Mouse (Mus musculus) forebrain, embryonic 13.5 days (tissue): ENCODE results near the gene Thsd7a. TPM values are rescaled to one million over a fixed set of nuclear protein-coding genes. Genes with fewer than 3 reads are reported as not detected.
A peak's percentile ranks its signal among the peaks of the same experiment; 100 is the strongest.

Experiments used
- ATAC-seq: fragments of 200-750 bp; cut with Nextera tagmentation; 2 replicates; pipeline ENCODE4 v1.8.0; 2017
- H3K27ac ChIP-seq: fragments of 300-500 bp; sonication (generic); 2 replicates; pipeline ENCODE4 v1.5.1; 2015; ENCODE audit warnings: inconsistent platforms, mild to moderate bottlenecking, moderate library complexity
- H3K27me3 ChIP-seq: fragments of 300-500 bp; sonication (generic); 2 replicates; pipeline ENCODE4 v1.6.1; 2015; ENCODE audit warnings: mild to moderate bottlenecking, inconsistent platforms
- H3K36me3 ChIP-seq: fragments of 300-500 bp; sonication (generic); 2 replicates; pipeline ENCODE4 v1.6.1; 2015; ENCODE audit warnings: mild to moderate bottlenecking, inconsistent platforms; ENCODE audit not compliant: poor library complexity, severe bottlenecking
- H3K4me1 ChIP-seq: fragments of 300-500 bp; sonication (generic); 2 replicates; pipeline ENCODE4 v1.6.1; 2015; ENCODE audit warnings: inconsistent platforms
- H3K4me2 ChIP-seq: fragments of 300-500 bp; sonication (generic); 2 replicates; pipeline ENCODE4 v1.6.1; 2015; ENCODE audit warnings: inconsistent platforms, mild to moderate bottlenecking, moderate library complexity
- H3K4me3 ChIP-seq: fragments of 300-500 bp; sonication (generic); 2 replicates; pipeline ENCODE4 v1.5.1; 2015; ENCODE audit warnings: mild to moderate bottlenecking, inconsistent platforms
- H3K9ac ChIP-seq: fragments of 300-500 bp; sonication (generic); 2 replicates; pipeline ENCODE4 v1.6.1; 2015; ENCODE audit warnings: mild to moderate bottlenecking, inconsistent platforms
- H3K9me3 ChIP-seq: fragments of 300-500 bp; sonication (generic); replicated peaks from 2 replicates; pipeline ENCODE4 v1.6.1; 2016; ENCODE audit warnings: inconsistent platforms
- WGBS: fragments of 180-500 bp; shearing (Covaris S2); methylation state at CpG from one replicate; pipeline ENCODE4 v1.1.7; 2015; 5-methylcytosine and 5-hydroxymethylcytosine counted together
- polyA plus RNA-seq: library from polyadenylated mRNA; unstranded; fragments of >200 nt; fragmentation: Nextera tagmentation; extraction: Ambion mirVana; gene quantifications from 2 replicates; pipeline ENCODE4 v1.2.1, GENCODE M21; 2015

The Thsd7a gene
- polyA plus RNA-seq, 1 experiment from 2014 or later: 13.4 TPM

GRCm38 (mm10) chr6:12628637-12629246 lies 120.5 kb downstream of the Thsd7a start:
- Histone ChIP-seq H3K9ac (no peak overlapping the region), H3K27me3 (no peaks in the 10 kb centered on the region), H3K9me3 (no peaks in the 10 kb centered on the region), H3K4me3 (no peak overlapping the region), H3K27ac (no peak overlapping the region), H3K4me1 (no peaks in the 10 kb centered on the region), H3K4me2 (no peak overlapping the region), H3K36me3 (no peaks in the 10 kb centered on the region)
- no peak for ATAC-seq
- 79% methylated on average over 11 of the region's 11 CpGs for WGBS

- Histone ChIP-seq H3K4me2 (no peak overlapping the region), H3K4me3 (no peak overlapping the region), H3K4me1 (0 out of 2 replicates have a peak, but pooled peaks cover 4% of the 10 kb centered on the region), H3K9ac (no peak overlapping the region), H3K27me3 (no peaks in the 10 kb centered on the region; the same call in 1 of the 2 replicates), H3K9me3 (no peaks in the 10 kb centered on the region), H3K27ac (no peak overlapping the region), H3K36me3 (no peaks in the 10 kb centered on the region)
- WGBS: 75% methylated on average over 13 of the region's 13 CpGs
- ATAC-seq: peak; percentile 78
These were observed 142.5 kb downstream of the Thsd7a start for GRCm38 (mm10) chr6:12606638-12607246.

- 24% methylated on average over 2 of the region's 2 CpGs for WGBS
- Histone ChIP-seq H3K4me3 (no peak overlapping the region), H3K27ac (no peak overlapping the region), H3K36me3 (no peaks in the 10 kb centered on the region), H3K4me2 (no peak overlapping the region), H3K9ac (no peak overlapping the region), H3K9me3 (no peaks in the 10 kb centered on the region), H3K4me1 (0 out of 2 replicates have a peak, but pooled peaks cover 4% of the 10 kb centered on the region), H3K27me3 (no peaks in the 10 kb centered on the region; the same call in 1 of the 2 replicates)
- peak; percentile 71 for ATAC-seq
These were observed 146.3 kb downstream of the Thsd7a start for GRCm38 (mm10) chr6:12602927-12603326.

GRCm38 (mm10) chr6:12602161-12602560 lies 147.0 kb downstream of the Thsd7a start:
- Histone ChIP-seq H3K27me3 (no peaks in the 10 kb centered on the region; the same call in 1 of the 2 replicates), H3K4me2 (no peak overlapping the region), H3K4me1 (0 out of 2 replicates have a peak, but pooled peaks cover 4% of the 10 kb centered on the region), H3K4me3 (no peak overlapping the region), H3K36me3 (no peaks in the 10 kb centered on the region), H3K9me3 (no peaks in the 10 kb centered on the region), H3K27ac (no peak overlapping the region), H3K9ac (no peak overlapping the region)
- WGBS: 83% methylated on average over 4 of the region's 4 CpGs
- ATAC-seq: no peak

GRCm38 (mm10) chr6:12584456-12584855 lies 164.8 kb downstream of the Thsd7a start:
- Histone ChIP-seq H3K9me3 (no peaks in the 10 kb centered on the region), H3K4me3 (no peak overlapping the region), H3K27ac (no peak overlapping the region), H3K4me1 (no peaks in the 10 kb centered on the region), H3K4me2 (no peak overlapping the region), H3K9ac (no peak overlapping the region), H3K27me3 (no peaks in the 10 kb centered on the region), H3K36me3 (no peaks in the 10 kb centered on the region)
- 81% methylated on average over 4 of the region's 4 CpGs for WGBS
- ATAC-seq: no peak

- 41% methylated on average over 3 of the region's 3 CpGs for WGBS
- Histone ChIP-seq H3K36me3 (no peaks in the 10 kb centered on the region), H3K27ac (no peak overlapping the region), H3K4me3 (no peak overlapping the region), H3K4me2 (no peak overlapping the region), H3K4me1 (no peaks in the 10 kb centered on the region), H3K27me3 (no peaks in the 10 kb centered on the region), H3K9ac (no peak overlapping the region), H3K9me3 (no peaks in the 10 kb centered on the region)
- 0 out of 2 replicates have a peak, but pooled peaks have one; percentile 30 for ATAC-seq
These were observed 168.1 kb downstream of the Thsd7a start for GRCm38 (mm10) chr6:12581143-12581542.

- H3K4me3 ChIP-seq: no peak overlapping the region
- H3K27me3 ChIP-seq: no peaks in the 10 kb centered on the region
- peak; percentile 50; the same call in 1 of the 2 replicates for ATAC-seq
- H3K27ac ChIP-seq: no peak overlapping the region; the same call in 1 of the 2 replicates
- WGBS: 56% methylated on average over 6 of the region's 6 CpGs
- H3K4me1 ChIP-seq: no peaks in the 10 kb centered on the region
- H3K4me2 ChIP-seq: no peak overlapping the region
- H3K9me3 ChIP-seq: no peaks in the 10 kb centered on the region
- H3K9ac ChIP-seq: no peak overlapping the region
- H3K36me3 ChIP-seq: no peaks in the 10 kb centered on the region
These were observed 173.5 kb downstream of the Thsd7a start for GRCm38 (mm10) chr6:12575619-12576216.

GRCm38 (mm10) chr6:12572202-12572601 lies 177.0 kb downstream of the Thsd7a start:
- Histone ChIP-seq H3K4me2 (no peak overlapping the region), H3K27ac (no peak overlapping the region), H3K9me3 (no peaks in the 10 kb centered on the region), H3K9ac (no peak overlapping the region), H3K27me3 (no peaks in the 10 kb centered on the region), H3K36me3 (no peaks in the 10 kb centered on the region), H3K4me1 (no peaks in the 10 kb centered on the region), H3K4me3 (no peak overlapping the region)
- ATAC-seq: peak; percentile 65
- 60% methylated on average over 5 of the region's 5 CpGs for WGBS

GRCm38 (mm10) chr6:12565136-12565535 lies 184.1 kb downstream of the Thsd7a start:
- no peak for ATAC-seq
- WGBS: 84% methylated on average over 4 of the region's 4 CpGs
- no peak overlapping the region for H3K4me2 ChIP-seq
- no peak overlapping the region for H3K4me3 ChIP-seq
- no peaks in the 10 kb centered on the region for H3K4me1 ChIP-seq
- H3K36me3 ChIP-seq: no peaks in the 10 kb centered on the region
- H3K9me3 ChIP-seq: no peaks in the 10 kb centered on the region
- H3K9ac ChIP-seq: no peak overlapping the region
- no peaks in the 10 kb centered on the region for H3K27me3 ChIP-seq
- no peak overlapping the region for H3K27ac ChIP-seq

- H3K27me3 ChIP-seq: no peaks in the 10 kb centered on the region
- H3K4me3 ChIP-seq: no peak overlapping the region
- no peak overlapping the region for H3K9ac ChIP-seq
- H3K36me3 ChIP-seq: no peaks in the 10 kb centered on the region
- ATAC-seq: no peak
- no peak overlapping the region for H3K27ac ChIP-seq
- no peaks in the 10 kb centered on the region for H3K9me3 ChIP-seq
- H3K4me2 ChIP-seq: no peak overlapping the region
- 89% methylated on average over 3 of the region's 3 CpGs for WGBS
- H3K4me1 ChIP-seq: no peaks in the 10 kb centered on the region
These were observed 186.9 kb downstream of the Thsd7a start for GRCm38 (mm10) chr6:12562336-12562735.

- H3K4me1 ChIP-seq: no peaks in the 10 kb centered on the region
- 88% methylated on average over 2 of the region's 2 CpGs for WGBS
- H3K27ac ChIP-seq: no peak overlapping the region
- no peaks in the 10 kb centered on the region for H3K36me3 ChIP-seq
- H3K9ac ChIP-seq: no peak overlapping the region
- H3K4me3 ChIP-seq: no peak overlapping the region
- no peak overlapping the region for H3K4me2 ChIP-seq
- H3K27me3 ChIP-seq: no peaks in the 10 kb centered on the region
- no peaks in the 10 kb centered on the region for H3K9me3 ChIP-seq
- no peak for ATAC-seq
These were observed 188.7 kb downstream of the Thsd7a start for GRCm38 (mm10) chr6:12560500-12560899.
